Mouse (Mus musculus) E14TG2a.4 (cell line): ENCODE measurements around the gene Sap25.

Experiments used
- CTCF ChIP-seq: conservative IDR thresholded peaks from 2 replicates; pipeline ENCODE4 v1.5.1; 2014; ENCODE audit warnings: low read length
- NANOG ChIP-seq: IDR thresholded peaks from 2 replicates; pipeline ENCODE4 v1.6.1; 2014; ENCODE audit warnings: borderline replicate concordance, low read length, mixed read lengths
- POU5F1 ChIP-seq: IDR thresholded peaks from 2 replicates; pipeline ENCODE4 v1.6.1; 2014; ENCODE audit warnings: low read length, borderline replicate concordance

DNA sequence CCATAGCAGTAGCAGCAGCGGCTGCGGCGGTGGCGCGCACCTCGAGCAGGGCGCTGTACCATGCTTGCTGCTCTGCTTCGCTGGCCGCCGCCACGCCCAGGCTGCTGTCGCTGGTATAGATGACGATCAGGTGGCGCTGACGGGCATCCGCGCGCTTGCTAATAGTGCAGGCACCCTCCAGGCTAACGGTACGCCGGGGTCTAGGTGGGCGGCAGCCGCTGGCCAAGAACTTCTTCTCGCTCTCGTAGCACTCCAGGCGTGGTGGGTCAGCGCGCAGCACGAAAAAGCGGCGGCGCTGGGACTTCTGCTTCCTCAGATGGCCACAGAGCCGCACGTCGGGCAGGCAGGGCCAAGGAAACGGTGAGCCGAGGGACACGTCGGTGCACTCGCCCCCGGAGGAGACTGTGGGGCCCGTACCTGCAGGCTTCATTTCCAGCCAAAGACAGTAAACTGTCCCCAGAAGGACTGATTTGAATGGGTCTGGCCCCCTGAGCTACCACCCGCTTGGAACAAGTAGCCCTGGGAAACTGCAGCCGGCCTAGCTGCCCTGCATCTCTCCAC, 4.0 kb downstream of the Sap25 start:
- TF ChIP-seq CTCF (no peak), NANOG (no peak), POU5F1 (no peak)
